Mouse (Mus musculus) hindbrain, embryonic 11.5 days (tissue): ENCODE data around the gene Cad. TPM values are rescaled to one million over a fixed set of nuclear protein-coding genes. Genes with fewer than 3 reads are reported as not detected.
"Not testable (repeated sequence)": the region's sequence is repeated elsewhere in the genome, so short reads cannot be mapped to it uniquely, and the experiment has no call there.

ENCODE experiments used
- ATAC-seq: fragments of 200-750 bp; cut with Nextera tagmentation; 2 replicates; pipeline ENCODE4 v1.8.0; 2017; ENCODE audit warnings: mild to moderate bottlenecking, moderate TSS enrichment, moderate library complexity; ENCODE audit not compliant: low FRiP score
- DNase-seq: peaks from one replicate; pipeline ENCODE4 v3.0.0-alpha.2; 2015; ENCODE audit warnings: low spot score
- H3K27ac ChIP-seq: fragments of 300-500 bp; sonication (generic); 2 replicates; pipeline ENCODE4 v1.5.1; 2014; ENCODE audit warnings: mild to moderate bottlenecking, low read depth, low read length
- H3K27me3 ChIP-seq: fragments of 300-500 bp; sonication (generic); 2 replicates; pipeline ENCODE4 v1.6.1; 2014; ENCODE audit warnings: mild to moderate bottlenecking, low read length, moderate library complexity, mixed read lengths; ENCODE audit not compliant: control insufficient read depth, insufficient read depth
- H3K36me3 ChIP-seq: fragments of 300-500 bp; sonication (generic); 2 replicates; pipeline ENCODE4 v1.6.1; 2014; ENCODE audit warnings: mild to moderate bottlenecking, low read length, moderate library complexity, mixed read lengths; ENCODE audit not compliant: control insufficient read depth, insufficient read depth
- H3K4me1 ChIP-seq: fragments of 300-500 bp; sonication (generic); replicated peaks from 2 replicates; pipeline ENCODE4 v1.6.1; 2014; ENCODE audit warnings: low read length, mixed read lengths; ENCODE audit not compliant: control insufficient read depth, insufficient read depth
- H3K4me2 ChIP-seq: fragments of 300-500 bp; sonication (generic); replicated peaks from 2 replicates; pipeline ENCODE4 v1.6.1; 2014; ENCODE audit warnings: mild to moderate bottlenecking, low read depth, low read length
- H3K4me3 ChIP-seq: fragments of 300-500 bp; sonication (generic); 2 replicates; pipeline ENCODE4 v1.5.1; 2014; ENCODE audit warnings: low read depth, low read length
- H3K9ac ChIP-seq: fragments of 300-500 bp; sonication (generic); 2 replicates; pipeline ENCODE4 v1.6.1; 2014; ENCODE audit warnings: low read depth, low read length
- H3K9me3 ChIP-seq: fragments of 300-500 bp; sonication (generic); 2 replicates; pipeline ENCODE4 v1.6.1; 2016; ENCODE audit warnings: low read length; ENCODE audit not compliant: control insufficient read depth
- WGBS: fragments of 180-500 bp; shearing (Covaris S2); extraction: QIAGEN DNeasy Blood & Tissue Kit; methylation state at CpG from one replicate; pipeline ENCODE4 v1.1.7; 2014; 5-methylcytosine and 5-hydroxymethylcytosine counted together
- polyA plus RNA-seq: library from polyadenylated mRNA; unstranded; fragments of >200 nt; fragmentation: Nextera tagmentation; extraction: Ambion mirVana; gene quantifications from 2 replicates; pipeline ENCODE4 v1.2.1, GENCODE M21; 2014

Gene Cad
- polyA plus RNA-seq, result 19.7 and 19.8 TPM in 2 replicates

- under 1% methylated on average over 64 of the region's 64 CpGs for WGBS
- ATAC-seq, result peak; percentile 97
- Histone ChIP-seq H3K9me3 (no peaks in the 10 kb centered on the region), H3K36me3 (0 out of 2 replicates have a peak, but pooled peaks cover 2% of the 10 kb centered on the region), H3K4me2 (peak within 1 kb of the TSS; percentile 92), H3K4me3 (peak within 1 kb of the TSS; percentile 64), H3K27ac (peak within 1 kb of the TSS; percentile 3), H3K4me1 (no peaks in the 10 kb centered on the region; the same call in 1 of the 2 replicates), H3K27me3 (no peaks in the 10 kb centered on the region), H3K9ac (peak within 1 kb of the TSS; percentile 76)
- DNase-seq, result peak; percentile 93
Observed at GRCm38 (mm10) chr5:31054261-31055215, at the start of gene Cad. TSS of gene Cad (plus strand) at chr5:31054780.

GRCm38 (mm10) chr5:31012737-31013136, 41.8 kb upstream of the Cad start:
- Histone ChIP-seq H3K36me3 (no peaks in the 10 kb centered on the region), H3K27me3 (no peaks in the 10 kb centered on the region), H3K4me2 (no peak overlapping the region), H3K4me3 (no peak overlapping the region), H3K27ac (no peak overlapping the region), H3K4me1 (no peaks in the 10 kb centered on the region), H3K9ac (no peak overlapping the region), H3K9me3 (no peaks in the 10 kb centered on the region)
- 72% methylated on average over 3 of the region's 3 CpGs for WGBS
- ATAC-seq (no peak), DNase-seq (no peak)

GRCm38 (mm10) chr5:31015913-31016312, 38.7 kb upstream of the Cad start:
- H3K4me2 ChIP-seq, result no peak overlapping the region
- H3K4me1 ChIP-seq, result no peaks in the 10 kb centered on the region
- H3K27me3 ChIP-seq, result no peaks in the 10 kb centered on the region
- H3K36me3 ChIP-seq, result no peaks in the 10 kb centered on the region
- no peak for ATAC-seq
- WGBS, result 79% methylated on average over 2 of the region's 2 CpGs
- H3K9me3 ChIP-seq, result no peaks in the 10 kb centered on the region
- H3K27ac ChIP-seq, result no peak overlapping the region
- no peak overlapping the region for H3K9ac ChIP-seq
- no peak overlapping the region for H3K4me3 ChIP-seq
- DNase-seq, result no peak

- not testable (repeated sequence) for H3K36me3 ChIP-seq, H3K27ac ChIP-seq, ATAC-seq, H3K9me3 ChIP-seq, H3K9ac ChIP-seq, DNase-seq, H3K27me3 ChIP-seq, H3K4me1 ChIP-seq, H3K4me2 ChIP-seq, H3K4me3 ChIP-seq
- WGBS, result 90% methylated on average over 5 of the region's 5 CpGs
Observed at GRCm38 (mm10) chr5:31021790-31022189, 32.8 kb upstream of the Cad start.

GRCm38 (mm10) chr5:31022690-31023089, 31.9 kb upstream of the Cad start:
- H3K4me2 ChIP-seq, result no peak overlapping the region
- H3K4me1 ChIP-seq, result no peaks in the 10 kb centered on the region
- H3K27me3 ChIP-seq, result no peaks in the 10 kb centered on the region
- H3K9ac ChIP-seq, result no peak overlapping the region
- no peaks in the 10 kb centered on the region for H3K36me3 ChIP-seq
- ATAC-seq (no peak), DNase-seq (peak; percentile 2)
- WGBS, result 35% methylated on average over 1 of the region's 1 CpGs
- no peak overlapping the region for H3K27ac ChIP-seq
- no peak overlapping the region for H3K4me3 ChIP-seq
- H3K9me3 ChIP-seq, result no peaks in the 10 kb centered on the region

- ATAC-seq (no peak), DNase-seq (peak; percentile 7)
- Histone ChIP-seq H3K9me3 (no peaks in the 10 kb centered on the region), H3K4me1 (no peaks in the 10 kb centered on the region), H3K4me3 (no peak overlapping the region), H3K27me3 (no peaks in the 10 kb centered on the region), H3K4me2 (no peak overlapping the region), H3K36me3 (no peaks in the 10 kb centered on the region), H3K9ac (no peak overlapping the region), H3K27ac (no peak overlapping the region)
- WGBS, result 13% methylated on average over 4 of the region's 4 CpGs
Observed at GRCm38 (mm10) chr5:31023254-31023653, 31.3 kb upstream of the Cad start.

GRCm38 (mm10) chr5:31024641-31025040, 29.9 kb upstream of the Cad start:
- no peak overlapping the region for H3K4me2 ChIP-seq
- no peaks in the 10 kb centered on the region for H3K36me3 ChIP-seq
- H3K4me3 ChIP-seq, result no peak overlapping the region
- H3K27ac ChIP-seq, result no peak overlapping the region
- no peak overlapping the region for H3K9ac ChIP-seq
- no peaks in the 10 kb centered on the region for H3K27me3 ChIP-seq
- DNase-seq (no peak), ATAC-seq (no peak)
- no peaks in the 10 kb centered on the region for H3K4me1 ChIP-seq
- no peaks in the 10 kb centered on the region for H3K9me3 ChIP-seq

- no peak for DNase-seq
- 94% methylated on average over 4 of the region's 4 CpGs for WGBS
- H3K9ac ChIP-seq, result no peak overlapping the region
- H3K4me2 ChIP-seq, result no peak overlapping the region
- no peak for ATAC-seq
- no peak overlapping the region for H3K27ac ChIP-seq
- no peaks in the 10 kb centered on the region for H3K36me3 ChIP-seq
- H3K4me3 ChIP-seq, result no peak overlapping the region
- no peaks in the 10 kb centered on the region for H3K27me3 ChIP-seq
- H3K4me1 ChIP-seq, result no peaks in the 10 kb centered on the region
- no peaks in the 10 kb centered on the region for H3K9me3 ChIP-seq
Observed at GRCm38 (mm10) chr5:31030926-31031325, 23.7 kb upstream of the Cad start.

- WGBS, result 90% methylated on average over 8 of the region's 8 CpGs
- no peak for DNase-seq
Observed at GRCm38 (mm10) chr5:31031508-31031907, 23.1 kb upstream of the Cad start.

More at GRCm38 (mm10) chr5:31031508-31031907, 23.1 kb upstream of the Cad start:
- Histone ChIP-seq H3K9ac (no peak overlapping the region), H3K27ac (no peak overlapping the region), H3K4me3 (no peak overlapping the region), H3K27me3 (no peaks in the 10 kb centered on the region), H3K36me3 (no peaks in the 10 kb centered on the region), H3K9me3 (no peaks in the 10 kb centered on the region), H3K4me2 (no peak overlapping the region), H3K4me1 (no peaks in the 10 kb centered on the region)
- ATAC-seq, result no peak
